Mouse (Mus musculus) spleen, postnatal 4 days (tissue): Measurements from ENCODE around the gene 1700025G04Rik.

Experiments used
- DNase-seq, 2 experiments: peaks; one replicate each; pipeline ENCODE4 v3.0.0; 2022; ENCODE audit warnings: low spot score in 2 of 2

1700025G04Rik gene

GRCm38 (mm10) chr1:152032144-152032543, 57.8 kb downstream of the 1700025G04Rik start:
- DNase-seq = no peak

GRCm38 (mm10) chr1:152030546-152030945, 59.4 kb downstream of the 1700025G04Rik start:
- DNase-seq = no peak

GRCm38 (mm10) chr1:152028718-152029117, 61.2 kb downstream of the 1700025G04Rik start:
- no peak for DNase-seq

GRCm38 (mm10) chr1:152026762-152027161, 63.2 kb downstream of the 1700025G04Rik start:
- DNase-seq = no peak

GRCm38 (mm10) chr1:152025308-152025707, 64.6 kb downstream of the 1700025G04Rik start:
- DNase-seq = no peak

GRCm38 (mm10) chr1:152024019-152024787, 65.7 kb downstream of the 1700025G04Rik start:
- DNase-seq = no peak

- DNase-seq = no peak
Observed at GRCm38 (mm10) chr1:152020812-152021211, 69.1 kb downstream of the 1700025G04Rik start.

- DNase-seq = no peak
Observed at GRCm38 (mm10) chr1:152020070-152020469, 69.9 kb downstream of the 1700025G04Rik start.

GRCm38 (mm10) chr1:152019196-152019595, 70.7 kb downstream of the 1700025G04Rik start:
- no peak for DNase-seq

- no peak for DNase-seq
Observed at GRCm38 (mm10) chr1:152018322-152018721, 71.6 kb downstream of the 1700025G04Rik start.

- no peak for DNase-seq
Observed at GRCm38 (mm10) chr1:152016663-152017062, 73.3 kb downstream of the 1700025G04Rik start.

GRCm38 (mm10) chr1:152015555-152016125, 74.3 kb downstream of the 1700025G04Rik start:
- DNase-seq = peak in 1 of 2 experiments; percentile 18

GRCm38 (mm10) chr1:152011741-152012140, 78.2 kb downstream of the 1700025G04Rik start:
- no peak for DNase-seq

- no peak for DNase-seq
Observed at GRCm38 (mm10) chr1:152010251-152010980, 79.5 kb downstream of the 1700025G04Rik start.

- DNase-seq = no peak
Observed at GRCm38 (mm10) chr1:152008473-152008991, 81.4 kb downstream of the 1700025G04Rik start.

- no peak for DNase-seq
Observed at GRCm38 (mm10) chr1:152006529-152006928, 83.4 kb downstream of the 1700025G04Rik start.

GRCm38 (mm10) chr1:152004509-152004908, 85.4 kb downstream of the 1700025G04Rik start:
- no peak for DNase-seq

- no peak for DNase-seq
Observed at GRCm38 (mm10) chr1:152000461-152000860, 89.5 kb downstream of the 1700025G04Rik start.

- no peak for DNase-seq
Observed at GRCm38 (mm10) chr1:151999424-151999842, 90.5 kb downstream of the 1700025G04Rik start.

- DNase-seq = no peak
Observed at GRCm38 (mm10) chr1:151998721-151999206, 91.2 kb downstream of the 1700025G04Rik start.

- no peak for DNase-seq
Observed at GRCm38 (mm10) chr1:151997591-151997990, 92.3 kb downstream of the 1700025G04Rik start.
